Mouse (Mus musculus) ovary, postnatal 10 days (tissue): ENCODE measurements around the gene Uqcr10.
A peak's percentile ranks its signal among the peaks of the same experiment; 100 is the strongest.
"Not testable (repeated sequence)": the region's sequence is repeated elsewhere in the genome, so short reads cannot be mapped to it uniquely, and the experiment has no call there.

Source experiments
- DNase-seq: peaks from one replicate; pipeline ENCODE4 v3.0.0; 2022; ENCODE audit warnings: low spot score

Gene Uqcr10

GRCm38 (mm10) chr11:4714727-4715126 is 10.6 kb upstream of the Uqcr10 start:
- no peak for DNase-seq

GRCm38 (mm10) chr11:4712822-4713221 is 8.7 kb upstream of the Uqcr10 start:
- no peak for DNase-seq

- DNase-seq, result not testable (repeated sequence)
Measured at GRCm38 (mm10) chr11:4710188-4710587, 6.0 kb upstream of the Uqcr10 start.

- no peak for DNase-seq
Measured at GRCm38 (mm10) chr11:4705178-4705577, 1.0 kb upstream of the Uqcr10 start.

GRCm38 (mm10) chr11:4703688-4704071 is 462 bp downstream of the Uqcr10 start:
- no peak for DNase-seq

- no peak for DNase-seq
Measured at GRCm38 (mm10) chr11:4700726-4701125, 3.4 kb downstream of the Uqcr10 start.

GRCm38 (mm10) chr11:4697043-4697983 is 6.8 kb downstream of the Uqcr10 start:
- peak; percentile 30 for DNase-seq

GRCm38 (mm10) chr11:4692162-4692561 is 12.0 kb downstream of the Uqcr10 start:
- no peak for DNase-seq

GRCm38 (mm10) chr11:4691213-4691612 is 12.9 kb downstream of the Uqcr10 start:
- no peak for DNase-seq

- DNase-seq, result no peak
Measured at GRCm38 (mm10) chr11:4690353-4690752, 13.8 kb downstream of the Uqcr10 start.

GRCm38 (mm10) chr11:4688632-4689380 is 15.3 kb downstream of the Uqcr10 start:
- no peak for DNase-seq

- DNase-seq, result no peak
Measured at GRCm38 (mm10) chr11:4687874-4688273, 16.3 kb downstream of the Uqcr10 start.

- no peak for DNase-seq
Measured at GRCm38 (mm10) chr11:4687027-4687426, 17.1 kb downstream of the Uqcr10 start.

GRCm38 (mm10) chr11:4685510-4685909 is 18.6 kb downstream of the Uqcr10 start:
- DNase-seq, result no peak

GRCm38 (mm10) chr11:4685071-4685470 is 19.1 kb downstream of the Uqcr10 start:
- no peak for DNase-seq

- no peak for DNase-seq
Measured at GRCm38 (mm10) chr11:4684186-4684585, 20.0 kb downstream of the Uqcr10 start.

- no peak for DNase-seq
Measured at GRCm38 (mm10) chr11:4683516-4683915, 20.6 kb downstream of the Uqcr10 start.

GRCm38 (mm10) chr11:4680126-4680525 is 24.0 kb downstream of the Uqcr10 start:
- no peak for DNase-seq

GRCm38 (mm10) chr11:4679441-4679832 is 24.7 kb downstream of the Uqcr10 start:
- no peak for DNase-seq

- DNase-seq, result no peak
Measured at GRCm38 (mm10) chr11:4678700-4679440, 25.3 kb downstream of the Uqcr10 start.

- DNase-seq, result no peak
Measured at GRCm38 (mm10) chr11:4677250-4677872, 26.8 kb downstream of the Uqcr10 start.

- DNase-seq, result no peak
Measured at GRCm38 (mm10) chr11:4675693-4676092, 28.4 kb downstream of the Uqcr10 start.
